Mouse (Mus musculus) CD4-positive naive resting alpha-beta T cell, adult 76 days (primary cell): Measurements from ENCODE around the gene Olfr487. TPM values are rescaled to one million over a fixed set of nuclear protein-coding genes. Genes with fewer than 3 reads are reported as not detected.

ENCODE experiments used
- total RNA-seq: library from RNA; stranded (reverse); gene quantifications from one replicate; pipeline ENCODE4 v1.2.4, GENCODE M21; 2023

Gene Olfr487
- total RNA-seq, result not detected

GRCm38 (mm10) chr7:108214536-108214935 is at the start of gene Olfr487:
Gene Olfr487, minus strand, starts transcription at chr7:108214636.

GRCm38 (mm10) chr7:108258247-108258646 is 43.8 kb upstream of the Olfr487 start, which contains the start of gene Olfr488:
Gene Olfr488, minus strand, starts transcription at chr7:108258347.

GRCm38 (mm10) chr7:108172642-108173041 is 41.8 kb downstream of the Olfr487 start, which contains the start of gene Olfr486:
Gene Olfr486, minus strand, starts transcription at chr7:108172742.

GRCm38 (mm10) chr7:108159771-108160170 is 54.7 kb downstream of the Olfr487 start, which contains the start of gene Olfr485:
Gene Olfr485, minus strand, starts transcription at chr7:108159871.

Other genes starting within 250 kb of the Olfr487 start
- gene Olfr476, start 249.8 kb downstream of the Olfr487 start, total RNA-seq, result not detected
- not detected for gene Olfr477, start 227.9 kb downstream of the Olfr487 start, total RNA-seq
- not detected for gene Olfr478, start 180.6 kb downstream of the Olfr487 start, total RNA-seq
- not detected for gene Olfr479, start 163.9 kb downstream of the Olfr487 start, total RNA-seq
- gene Olfr480, start 147.3 kb downstream of the Olfr487 start, total RNA-seq, result not detected
- not detected for gene Olfr481, start 134.8 kb downstream of the Olfr487 start, total RNA-seq
- gene Olfr482, start 117.0 kb downstream of the Olfr487 start, total RNA-seq, result 2.1 TPM
- not detected for gene Olfr483, start 113.8 kb downstream of the Olfr487 start, total RNA-seq
- gene Olfr484, start 87.2 kb downstream of the Olfr487 start, total RNA-seq, result not detected
- not detected for gene Olfr485, start 54.8 kb downstream of the Olfr487 start, total RNA-seq
- not detected for gene Olfr486, start 41.9 kb downstream of the Olfr487 start, total RNA-seq
- not detected for gene Olfr488, start 43.7 kb upstream of the Olfr487 start, total RNA-seq
- gene Olfr490, start 74.3 kb upstream of the Olfr487 start, total RNA-seq, result not detected
- gene Olfr491, start 98.8 kb upstream of the Olfr487 start, total RNA-seq, result not detected
- gene Olfr492, start 109.0 kb upstream of the Olfr487 start, total RNA-seq, result not detected
- not detected for gene Olfr493, start 132.3 kb upstream of the Olfr487 start, total RNA-seq
- not detected for gene Olfr494, start 150.7 kb upstream of the Olfr487 start, total RNA-seq
- gene Olfr495, start 178.5 kb upstream of the Olfr487 start, total RNA-seq, result not detected
- gene Olfr497, start 205.8 kb upstream of the Olfr487 start, total RNA-seq, result not detected